Mouse (Mus musculus) heart, postnatal 25 days (tissue): Measurements from ENCODE around the gene Eml6. TPM values are rescaled to one million over a fixed set of nuclear protein-coding genes. Genes with fewer than 3 reads are reported as not detected.
"Not testable (repeated sequence)": the region's sequence is repeated elsewhere in the genome, so short reads cannot be mapped to it uniquely, and the experiment has no call there.

Experiments used
- DNase-seq: peaks from one replicate; pipeline ENCODE4 v3.0.0; 2022; ENCODE audit warnings: low spot score
- intact Hi-C: fragments of 180-260 bp; cut with DNase I; formaldehyde crosslinking; loops from one replicate; pipeline ENCODE4 v1.15.1; 2025
- total RNA-seq, 2 experiments: library from RNA; stranded (reverse); gene quantifications; 2 replicates each; pipeline ENCODE4 v1.2.3; 2021

The Eml6 gene
- total RNA-seq, 2 experiments from 2014 or later = 1.8 to 2.5 TPM

- DNase-seq = no peak
- intact Hi-C loops = loop anchor here (2.0 to 5.0 kb wide), 2 partner anchors 23 to 795 kb away; no protein-coding TSS in a partner anchor
Observed at GRCm38 (mm10) chr11:29861750-29862397, 164.0 kb downstream of the Eml6 start.

- intact Hi-C loops = loop anchor here (5.0 kb wide), 1 partner anchor 796 kb away; no protein-coding TSS in a partner anchor
- DNase-seq = no peak
Observed at GRCm38 (mm10) chr11:29861040-29861439, 164.8 kb downstream of the Eml6 start.

GRCm38 (mm10) chr11:29840606-29841227 lies 185.1 kb downstream of the Eml6 start:
- no peak for DNase-seq

GRCm38 (mm10) chr11:29839781-29840180 lies 186.1 kb downstream of the Eml6 start:
- intact Hi-C loops = no loop called here
- DNase-seq = peak; percentile 27

More at GRCm38 (mm10) chr11:29840606-29841227, 185.1 kb downstream of the Eml6 start:
- intact Hi-C loops = no loop called here

GRCm38 (mm10) chr11:29837066-29837465 lies 188.8 kb downstream of the Eml6 start:
- no peak for DNase-seq
- intact Hi-C loops = no loop called here

GRCm38 (mm10) chr11:29827729-29828128 lies 198.1 kb downstream of the Eml6 start:
- intact Hi-C loops = no loop called here
- DNase-seq = no peak

GRCm38 (mm10) chr11:29826001-29826400 lies 199.8 kb downstream of the Eml6 start:
- intact Hi-C loops = no loop called here
- DNase-seq = no peak

- DNase-seq, intact Hi-C loops: not testable (repeated sequence)
Observed at GRCm38 (mm10) chr11:29825271-29825718, 200.5 kb downstream of the Eml6 start, which contains the start of gene 4931440F15Rik. 4931440F15Rik (minus strand) TSS chr11:29825668.

- intact Hi-C loops, DNase-seq: not testable (repeated sequence)
Observed at GRCm38 (mm10) chr11:29824474-29825270, 201.2 kb downstream of the Eml6 start.

- intact Hi-C loops = no loop called here
- DNase-seq = no peak
Observed at GRCm38 (mm10) chr11:29823141-29823540, 202.7 kb downstream of the Eml6 start.

GRCm38 (mm10) chr11:29815670-29816069 lies 210.2 kb downstream of the Eml6 start:
- intact Hi-C loops = no loop called here
- DNase-seq = no peak

- no peak for DNase-seq
- intact Hi-C loops = no loop called here
Observed at GRCm38 (mm10) chr11:29815261-29815660, 210.6 kb downstream of the Eml6 start.

GRCm38 (mm10) chr11:29813267-29813666 lies 212.6 kb downstream of the Eml6 start:
- DNase-seq = no peak
- intact Hi-C loops = loop anchor here (5.0 kb wide), 1 partner anchor 69 kb away; no protein-coding TSS in a partner anchor

GRCm38 (mm10) chr11:29812475-29812874 lies 213.4 kb downstream of the Eml6 start:
- DNase-seq = no peak
- intact Hi-C loops = loop anchor here (5.0 kb wide), 1 partner anchor 70 kb away; no protein-coding TSS in a partner anchor

- intact Hi-C loops = loop anchor here (5.0 kb wide), 1 partner anchor 72 kb away; no protein-coding TSS in a partner anchor
- no peak for DNase-seq
Observed at GRCm38 (mm10) chr11:29810324-29810723, 215.5 kb downstream of the Eml6 start.

GRCm38 (mm10) chr11:29808981-29809589 lies 216.7 kb downstream of the Eml6 start:
- intact Hi-C loops = no loop called here
- no peak for DNase-seq

GRCm38 (mm10) chr11:29808173-29808980 lies 217.5 kb downstream of the Eml6 start:
- DNase-seq = peak; percentile 12
- intact Hi-C loops = no loop called here

GRCm38 (mm10) chr11:29807325-29807724 lies 218.5 kb downstream of the Eml6 start:
- intact Hi-C loops = no loop called here

More at GRCm38 (mm10) chr11:29807325-29807724, 218.5 kb downstream of the Eml6 start:
- DNase-seq = no peak
